Mouse (Mus musculus): ENCODE data around the gene Sik3. TPM values are rescaled to one million over a fixed set of nuclear protein-coding genes. Genes with fewer than 3 reads are reported as not detected.
"Not testable (repeated sequence)": the region's sequence is repeated elsewhere in the genome, so short reads cannot be mapped to it uniquely, and the experiment has no call there.

The Sik3 gene
- total RNA-seq, 4 experiments from 2014 or later = 36.6 to 42.4 (median 39.7) TPM

DNA sequence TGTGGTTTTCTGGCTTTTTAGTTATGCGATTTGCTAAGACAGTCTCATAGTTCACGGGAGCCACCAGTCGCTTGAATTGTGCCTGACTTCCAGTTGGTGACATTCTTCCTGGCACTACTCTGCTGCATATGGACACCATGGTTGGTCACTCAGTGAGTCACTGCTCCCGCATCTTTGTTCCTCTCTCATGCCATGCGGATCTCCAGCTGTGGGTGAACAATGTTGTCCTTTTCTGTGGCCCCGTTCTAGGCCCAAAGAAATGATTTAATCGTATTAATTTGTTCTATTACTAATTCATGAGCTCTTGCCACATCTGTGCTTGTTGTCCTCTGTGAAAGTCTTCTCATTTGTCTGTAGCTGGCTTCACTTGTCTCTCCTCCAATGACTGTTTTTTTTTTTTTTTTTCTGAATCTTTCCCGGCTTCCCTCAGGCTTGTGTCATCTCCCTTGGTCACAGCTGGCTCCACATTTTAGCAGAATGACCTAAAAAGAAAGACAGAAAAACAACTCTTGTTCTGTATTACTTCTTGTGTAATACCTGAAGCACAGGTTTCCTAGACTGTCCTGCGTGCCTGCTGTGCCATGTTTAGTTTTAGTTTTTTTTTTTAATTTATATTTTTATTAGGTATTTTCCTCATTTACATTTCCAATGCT is 40.5 kb downstream of the Sik3 start:
- no peak for DNase-seq (ENCODE audit: low spot score in 2 of 2)

- no peak for DNase-seq (ENCODE audit: low spot score in 2 of 2)
Observed at GRCm38 (mm10) chr9:46058065-46058464, 45.4 kb downstream of the Sik3 start.

GRCm38 (mm10) chr9:46060249-46060648 is 47.6 kb downstream of the Sik3 start:
- no peak for DNase-seq (ENCODE audit: low spot score in 2 of 2)

GRCm38 (mm10) chr9:46061696-46062425 is 49.2 kb downstream of the Sik3 start:
- DNase-seq (ENCODE audit: low spot score in 2 of 2) = peak in 1 of 2 experiments; percentile 15

DNA sequence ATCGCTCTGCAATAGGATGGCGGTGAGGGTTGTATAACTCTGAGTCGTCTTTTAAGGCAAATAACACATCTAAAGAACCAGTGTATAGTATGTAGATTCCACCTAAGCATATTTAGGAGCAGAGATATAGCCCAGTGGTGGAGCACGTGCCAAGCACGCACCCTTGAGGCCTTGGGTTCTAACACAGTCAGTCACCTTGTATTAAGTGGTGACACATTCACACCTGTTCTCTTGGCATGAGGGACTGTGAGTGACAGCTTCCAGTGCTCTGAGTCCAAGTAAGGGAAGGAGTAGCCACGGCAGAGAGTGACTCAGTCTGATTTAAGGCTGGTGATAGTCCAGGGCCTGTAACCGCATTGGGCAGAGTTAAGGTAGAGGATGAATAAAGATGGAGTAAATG is 51.7 kb downstream of the Sik3 start:
- no peak for DNase-seq (ENCODE audit: low spot score in 2 of 2)

- no peak for DNase-seq (ENCODE audit: low spot score in 2 of 2)
Observed at GRCm38 (mm10) chr9:46066711-46067110, 54.1 kb downstream of the Sik3 start.

DNA sequence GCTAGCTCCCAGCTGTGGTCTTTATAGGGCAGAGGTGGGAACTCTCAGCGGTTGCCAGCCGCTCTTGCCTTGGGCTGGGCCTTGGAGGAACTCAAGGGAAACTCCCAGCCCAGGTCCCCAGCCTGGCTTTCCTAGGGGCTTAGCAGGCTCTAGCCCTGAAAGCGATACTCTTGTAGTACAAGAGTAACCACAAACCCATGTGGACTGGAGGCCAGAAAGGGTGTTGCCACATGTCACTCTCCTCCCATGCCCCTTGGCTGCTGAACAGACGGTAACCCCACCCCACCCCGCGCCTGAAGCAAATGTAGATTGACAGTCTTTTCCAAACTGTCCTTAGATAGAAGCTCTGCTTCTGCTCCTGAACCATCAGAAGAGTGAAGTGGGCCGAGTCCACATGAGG is 55.1 kb downstream of the Sik3 start:
- DNase-seq (ENCODE audit: low spot score in 2 of 2) = peak; percentile 67 to 76

DNA sequence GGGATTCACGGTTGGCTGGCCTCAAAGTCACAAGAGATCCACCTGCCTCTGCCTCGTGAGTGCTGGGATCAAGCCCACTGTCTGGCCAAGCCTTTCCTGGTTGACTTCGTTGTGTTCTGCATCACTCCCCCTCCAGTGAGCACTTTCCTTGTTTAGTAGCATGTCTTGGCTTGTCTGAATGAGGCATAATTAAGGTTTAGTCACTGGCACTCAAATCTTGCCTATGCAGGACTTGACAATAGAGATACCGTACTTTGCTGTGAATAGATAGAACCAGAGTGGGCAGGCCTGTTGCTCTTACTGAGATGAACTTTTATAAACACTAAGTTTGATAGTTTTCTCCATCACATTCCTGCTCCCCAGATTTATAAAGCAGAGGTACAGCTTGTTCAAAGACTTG is 56.4 kb downstream of the Sik3 start:
- DNase-seq (ENCODE audit: low spot score in 2 of 2) = no peak

GRCm38 (mm10) chr9:46072101-46072835 is 59.6 kb downstream of the Sik3 start:
- peak in 1 of 2 experiments; percentile 18 for DNase-seq (ENCODE audit: low spot score in 2 of 2)

GRCm38 (mm10) chr9:46073443-46073842 is 60.8 kb downstream of the Sik3 start:
- DNase-seq (ENCODE audit: low spot score in 2 of 2) = no peak

- DNase-seq (ENCODE audit: low spot score in 2 of 2) = no peak
Observed at GRCm38 (mm10) chr9:46075578-46075977, 63.0 kb downstream of the Sik3 start.

DNA sequence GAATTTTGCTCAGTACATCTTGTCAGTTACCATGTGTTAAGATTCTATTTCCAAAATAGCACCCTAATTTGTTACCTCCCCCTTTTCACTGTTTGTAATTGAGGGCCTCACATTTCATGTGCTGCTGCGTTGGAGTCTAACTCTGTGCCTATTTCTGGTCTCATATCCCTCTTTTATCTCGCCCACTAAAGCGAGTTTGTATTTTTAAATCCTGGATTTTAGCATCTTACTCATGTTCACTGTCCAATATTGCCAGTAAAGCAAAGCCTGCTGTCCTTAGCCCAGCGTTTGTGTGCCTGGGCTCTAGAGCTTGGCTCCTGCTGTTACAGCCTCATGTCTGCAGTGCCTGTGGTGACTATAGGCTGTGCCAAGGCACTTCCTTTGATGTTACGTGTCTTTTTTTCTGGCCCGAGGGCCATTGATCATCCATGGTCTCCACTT is 69.8 kb downstream of the Sik3 start:
- DNase-seq (ENCODE audit: low spot score in 2 of 2) = no peak

DNA sequence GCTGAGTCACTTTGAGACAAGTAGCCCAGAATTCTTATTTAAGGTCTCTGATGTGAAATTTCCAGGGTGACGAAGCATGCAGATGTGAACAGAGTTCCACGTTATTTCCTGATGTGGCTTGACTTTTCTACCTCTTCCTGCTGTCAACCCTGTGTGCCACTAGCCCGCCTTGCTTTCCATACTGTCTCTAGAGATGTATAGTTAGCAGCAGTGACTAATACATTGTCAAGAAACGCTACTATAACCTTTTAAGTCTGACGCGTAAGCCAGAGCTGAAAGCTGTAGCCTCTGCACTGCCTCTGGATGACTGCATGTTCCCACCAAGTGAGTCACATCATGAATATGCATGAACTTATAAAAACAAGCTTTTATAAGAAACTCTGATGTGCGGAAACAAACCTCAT is 70.9 kb downstream of the Sik3 start:
- DNase-seq (ENCODE audit: low spot score in 2 of 2) = no peak

- DNase-seq (ENCODE audit: low spot score in 2 of 2) = no peak
Observed at GRCm38 (mm10) chr9:46085898-46086297, 73.3 kb downstream of the Sik3 start.

DNA sequence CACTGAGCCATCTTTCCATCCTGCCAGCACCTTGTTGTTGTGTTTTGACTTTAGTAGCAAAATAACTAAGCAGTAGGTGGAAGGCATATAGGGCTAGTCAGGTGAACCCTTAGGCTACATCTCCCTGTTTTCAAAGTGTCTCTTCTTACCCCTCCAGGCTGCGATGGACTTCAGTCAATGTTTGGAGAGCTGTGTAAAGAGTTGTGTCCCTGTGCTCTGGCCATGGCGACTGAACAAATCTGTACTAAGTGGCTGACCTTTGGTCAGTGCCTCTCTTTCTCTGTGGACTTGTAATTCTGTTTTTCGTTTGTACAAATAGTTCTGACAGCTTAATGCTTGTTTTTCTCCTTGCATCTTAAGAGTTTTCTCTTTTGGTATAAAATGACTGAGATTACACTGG is 74.2 kb downstream of the Sik3 start:
- DNase-seq (ENCODE audit: low spot score in 2 of 2) = no peak

DNA sequence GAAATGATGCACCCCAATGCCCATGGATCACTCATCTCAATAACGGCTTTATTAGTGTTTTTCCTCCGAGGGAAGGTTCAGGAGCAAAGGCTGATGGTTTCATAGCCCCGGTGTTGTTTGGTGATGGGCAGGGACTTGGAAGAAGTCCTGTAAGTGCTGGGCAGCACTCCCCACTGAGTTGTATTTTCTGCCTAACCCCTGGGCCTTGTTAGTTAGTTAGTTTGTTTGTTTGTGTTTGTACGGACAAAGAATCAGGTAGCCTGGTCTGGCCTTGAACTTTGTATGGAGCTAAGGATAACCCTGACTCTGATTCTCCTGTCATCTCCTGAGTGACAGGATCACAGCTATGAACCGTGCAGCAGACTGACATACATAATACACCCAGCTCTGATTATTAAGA is 74.8 kb downstream of the Sik3 start:
- no peak for DNase-seq (ENCODE audit: low spot score in 2 of 2)

GRCm38 (mm10) chr9:46088722-46089121 is 76.1 kb downstream of the Sik3 start:
- DNase-seq (ENCODE audit: low spot score in 2 of 2) = no peak

- no peak for DNase-seq (ENCODE audit: low spot score in 2 of 2)
Observed at GRCm38 (mm10) chr9:46090066-46090465, 77.4 kb downstream of the Sik3 start.

DNA sequence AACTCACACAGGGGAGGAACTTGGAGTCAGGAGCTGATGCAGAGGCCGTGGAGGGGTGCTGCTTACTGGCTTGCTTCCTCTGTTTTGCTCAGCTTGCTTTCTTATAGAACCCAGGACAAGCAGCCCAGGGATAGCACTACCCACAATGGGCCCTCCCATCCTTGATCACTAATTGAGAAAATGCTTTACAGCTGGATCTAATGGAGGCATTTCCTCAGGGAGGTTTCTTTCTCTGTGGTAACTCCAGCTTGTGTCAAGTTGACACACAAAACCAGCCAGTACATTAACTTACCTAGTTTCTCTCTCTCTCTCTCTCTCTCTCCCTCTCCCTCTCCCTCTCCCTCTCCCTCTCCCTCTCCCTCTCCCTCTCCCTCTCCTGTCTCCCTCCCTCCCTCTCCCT is 78.5 kb downstream of the Sik3 start:
- DNase-seq (ENCODE audit: low spot score in 2 of 2) = not testable (repeated sequence)

DNA sequence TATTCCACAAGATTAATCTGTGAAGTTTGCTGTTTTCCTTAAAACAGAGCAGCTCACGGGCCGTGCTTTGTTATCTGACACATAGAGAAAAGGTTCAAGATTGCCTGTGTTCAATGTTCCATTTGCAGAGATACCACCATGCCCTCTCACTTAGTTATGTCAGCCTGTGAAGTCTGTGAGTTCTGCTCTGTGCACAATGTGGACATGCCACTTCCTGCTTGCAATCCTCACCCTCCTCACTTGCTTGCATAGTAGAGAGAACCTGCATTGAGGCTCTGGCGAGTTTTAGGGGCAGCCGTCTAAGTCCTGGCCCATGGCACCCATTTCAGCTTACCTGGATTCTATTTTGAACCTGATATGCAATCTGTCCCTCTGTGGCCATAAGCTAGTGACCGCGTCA is 80.0 kb downstream of the Sik3 start:
- DNase-seq (ENCODE audit: low spot score in 2 of 2) = no peak

DNA sequence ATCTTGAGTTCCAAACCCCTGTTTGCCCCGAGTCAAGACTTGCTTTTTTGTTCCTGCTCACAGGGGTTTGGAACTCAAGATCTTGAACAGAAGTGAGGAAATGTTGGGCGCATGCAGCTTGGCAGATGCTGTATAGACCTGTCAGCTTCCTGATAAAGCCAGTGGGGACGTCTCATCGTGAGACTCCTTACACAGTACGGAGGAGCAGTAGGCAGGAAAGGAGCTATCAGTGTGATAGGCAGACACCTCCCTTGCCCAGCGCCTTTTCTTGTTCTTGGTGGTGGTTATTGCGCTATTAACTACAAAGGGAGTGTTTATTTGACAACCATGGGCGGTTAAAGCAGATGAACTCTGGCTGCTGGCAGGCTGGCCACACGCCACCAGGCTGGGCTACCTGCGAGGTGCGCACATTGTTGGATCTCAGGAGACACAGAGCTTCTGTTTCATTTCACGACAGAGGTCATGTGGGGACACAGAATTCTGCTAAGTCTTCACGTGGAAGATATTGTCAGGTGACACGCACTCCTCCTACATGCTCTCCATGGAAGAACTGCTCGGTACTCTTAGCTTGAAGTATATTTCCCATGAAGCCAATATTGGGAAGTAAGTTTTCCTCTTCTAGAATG is 85.9 kb downstream of the Sik3 start:
- DNase-seq (ENCODE audit: low spot score in 2 of 2) = no peak

DNA sequence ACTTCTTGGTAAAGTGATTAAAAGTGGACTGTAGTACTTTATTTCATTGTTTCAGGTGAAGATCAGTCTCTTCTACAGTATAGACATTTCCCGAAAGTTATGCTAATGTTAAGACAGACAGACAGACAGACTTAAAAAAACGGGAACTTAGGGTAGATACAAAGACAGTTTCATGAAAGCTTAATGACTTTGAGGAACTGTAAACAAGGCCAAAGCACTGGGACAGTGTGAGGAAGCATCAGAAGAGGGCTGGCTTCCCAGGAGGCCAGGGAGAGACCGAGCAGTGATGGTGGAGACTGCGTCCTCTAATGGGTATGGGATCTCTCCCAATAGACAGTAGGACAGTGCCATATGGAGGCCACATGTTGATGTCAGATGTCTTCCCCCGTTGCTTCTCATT is 86.5 kb downstream of the Sik3 start:
- no peak for DNase-seq (ENCODE audit: low spot score in 2 of 2)
